Mouse (Mus musculus) macrophage (primary cell): ENCODE results near the gene Pold3. TPM values are rescaled to one million over a fixed set of nuclear protein-coding genes. Genes with fewer than 3 reads are reported as not detected.

Experiments used
- H3K27ac ChIP-seq: fragments of 350-480 bp; formaldehyde crosslinking; 2 replicates; pipeline ENCODE4 v1.9.0; 2021
- H3K36me3 ChIP-seq: fragments of 350-480 bp; formaldehyde crosslinking; 2 replicates; pipeline ENCODE4 v1.9.0; 2021; ENCODE audit errors: inconsistent target
- H3K4me3 ChIP-seq: fragments of 350-480 bp; formaldehyde crosslinking; 2 replicates; pipeline ENCODE4 v1.9.0; 2021; ENCODE audit errors: inconsistent target
- H3K79me2 ChIP-seq: fragments of 350-480 bp; formaldehyde crosslinking; 2 replicates; pipeline ENCODE4 v1.9.0; 2021; ENCODE audit errors: inconsistent target
- WGBS: methylation state at CpG from one replicate; pipeline ENCODE4 v1.1.7; 2026; ENCODE audit warnings: inconsistent platforms; ENCODE audit not compliant: missing documents; 5-methylcytosine and 5-hydroxymethylcytosine counted together
- polyA plus RNA-seq: library from polyadenylated mRNA; stranded (reverse); fragments of 250-400 nt; gene quantifications from 3 replicates; pipeline ENCODE4 v1.2.4, GENCODE M21; 2018; ENCODE audit warnings: inconsistent platforms

Gene Pold3
- polyA plus RNA-seq, 1 experiment from 2014 or later = 53.5 TPM

- Histone ChIP-seq H3K79me2 (no peaks in the 10 kb centered on the region), H3K36me3 (no peaks in the 10 kb centered on the region), H3K4me3 (no peak overlapping the region), H3K27ac (no peak overlapping the region)
- WGBS = 34% methylated on average over 7 of the region's 7 CpGs
Observed at GRCm38 (mm10) chr7:100128262-100129041, 7.1 kb upstream of the Pold3 start.

DNA sequence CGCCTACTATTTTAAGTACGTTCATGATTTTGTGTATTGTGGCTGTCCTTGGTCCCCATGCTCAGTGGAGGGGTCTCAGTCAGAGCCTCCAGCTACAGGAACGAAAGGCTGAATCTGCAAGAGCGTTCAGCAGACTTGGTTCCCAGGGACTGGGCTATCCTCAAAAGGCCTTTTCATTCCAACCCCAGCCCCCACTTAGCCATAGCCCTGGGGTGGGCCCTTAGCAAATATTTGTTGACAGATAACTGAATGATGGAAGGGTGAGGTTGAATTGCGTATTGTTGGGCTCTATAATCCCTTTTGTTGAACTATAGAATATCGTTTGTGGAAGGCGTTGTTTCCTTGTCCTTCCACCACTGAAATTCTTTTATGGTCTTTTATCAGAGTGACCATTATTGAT is 5.1 kb upstream of the Pold3 start:
- 99% methylated on average over 7 of the region's 7 CpGs for WGBS

GRCm38 (mm10) chr7:100125166-100125565 is 3.8 kb upstream of the Pold3 start:
- H3K79me2 ChIP-seq = peaks cover 7% of the 10 kb centered on the region
- no peaks in the 10 kb centered on the region for H3K36me3 ChIP-seq
- H3K27ac ChIP-seq = no peak overlapping the region
- WGBS = 67% methylated on average over 4 of the region's 4 CpGs
- no peak overlapping the region for H3K4me3 ChIP-seq

More for the DNA sequence above, 5.1 kb upstream of the Pold3 start:
- Histone ChIP-seq H3K27ac (no peak overlapping the region), H3K79me2 (no peaks in the 10 kb centered on the region), H3K4me3 (no peak overlapping the region), H3K36me3 (no peaks in the 10 kb centered on the region)

GRCm38 (mm10) chr7:100124211-100124610 is 2.8 kb upstream of the Pold3 start:
- Histone ChIP-seq H3K79me2 (peaks cover 17% of the 10 kb centered on the region), H3K4me3 (no peak overlapping the region), H3K27ac (no peak overlapping the region), H3K36me3 (no peaks in the 10 kb centered on the region)
- WGBS = 86% methylated on average over 2 of the region's 2 CpGs

DNA sequence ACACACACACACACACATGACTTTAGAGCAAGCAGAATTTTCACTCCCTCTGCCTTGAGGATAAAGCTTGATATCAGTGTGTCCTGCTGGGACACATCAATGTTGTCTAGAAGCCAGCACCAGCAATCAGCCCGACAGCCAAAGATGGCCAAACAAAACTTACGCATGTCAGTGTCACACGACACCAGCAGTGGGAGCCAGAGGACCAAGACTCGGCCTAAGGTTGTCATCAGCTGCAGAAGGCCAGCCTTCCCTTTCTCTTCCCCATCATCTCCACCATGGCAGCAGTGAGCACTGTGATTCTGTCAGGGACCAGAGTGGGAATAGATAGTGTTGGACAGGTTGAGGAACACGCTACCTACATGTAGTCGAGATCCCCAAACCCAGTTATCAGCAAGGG is 2.1 kb upstream of the Pold3 start:
- 38% methylated on average over 6 of the region's 6 CpGs for WGBS
- Histone ChIP-seq H3K79me2 (peaks cover 24% of the 10 kb centered on the region), H3K4me3 (no peak overlapping the region), H3K36me3 (peaks cover 7% of the 10 kb centered on the region; the same call in 1 of the 2 replicates), H3K27ac (no peak overlapping the region)

GRCm38 (mm10) chr7:100120791-100121261 is 539 bp downstream of the Pold3 start:
- Histone ChIP-seq H3K27ac (peak overlapping the region; percentile 55), H3K36me3 (peaks cover 28% of the 10 kb centered on the region), H3K79me2 (peaks cover 50% of the 10 kb centered on the region), H3K4me3 (peak overlapping the region; percentile 69)
- 2% methylated on average over 25 of the region's 25 CpGs for WGBS

GRCm38 (mm10) chr7:100114279-100114678 is 7.1 kb downstream of the Pold3 start:
- no peak overlapping the region for H3K4me3 ChIP-seq
- peaks cover 63% of the 10 kb centered on the region for H3K36me3 ChIP-seq
- 94% methylated on average over 6 of the region's 6 CpGs for WGBS
- H3K27ac ChIP-seq = no peak overlapping the region
- peaks cover 63% of the 10 kb centered on the region for H3K79me2 ChIP-seq

GRCm38 (mm10) chr7:100113821-100114220 is 7.5 kb downstream of the Pold3 start:
- H3K36me3 ChIP-seq = peaks cover 63% of the 10 kb centered on the region
- no peak overlapping the region for H3K27ac ChIP-seq
- peaks cover 58% of the 10 kb centered on the region for H3K79me2 ChIP-seq
- 91% methylated on average over 7 of the region's 7 CpGs for WGBS
- H3K4me3 ChIP-seq = no peak overlapping the region

- peak overlapping the region; percentile 34 for H3K27ac ChIP-seq
- WGBS = 88% methylated on average over 8 of the region's 10 CpGs
- H3K4me3 ChIP-seq = no peak overlapping the region
- peaks cover 35% of the 10 kb centered on the region for H3K79me2 ChIP-seq
- H3K36me3 ChIP-seq = peaks cover 60% of the 10 kb centered on the region
Observed at GRCm38 (mm10) chr7:100111506-100111905, 9.9 kb downstream of the Pold3 start.

GRCm38 (mm10) chr7:100108341-100108740 is 13.0 kb downstream of the Pold3 start:
- Histone ChIP-seq H3K79me2 (peaks cover 7% of the 10 kb centered on the region; the same call in 1 of the 2 replicates), H3K36me3 (peaks cover 67% of the 10 kb centered on the region), H3K27ac (no peak overlapping the region), H3K4me3 (no peak overlapping the region)
- 97% methylated on average over 3 of the region's 3 CpGs for whole genome bisulfite sequencing

DNA sequence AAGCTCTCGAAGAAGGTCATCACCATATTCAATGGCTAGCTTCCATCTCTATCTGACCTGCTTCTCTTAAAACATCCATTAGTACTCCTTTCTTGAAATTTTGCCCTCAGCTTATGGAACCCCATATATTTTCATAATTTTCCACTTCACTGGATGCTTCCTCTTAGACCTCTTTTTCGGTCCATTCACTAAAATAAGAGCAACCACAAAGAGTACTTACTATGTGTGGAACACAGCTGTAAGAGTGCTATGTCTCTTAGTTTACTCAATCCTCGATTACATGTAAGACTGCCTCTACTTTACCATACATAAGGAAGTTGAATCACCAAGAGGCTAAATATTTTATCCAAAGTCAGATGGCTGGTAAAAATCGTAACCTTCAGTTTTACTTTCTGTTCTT is 16.7 kb downstream of the Pold3 start:
- 87% methylated on average over 4 of the region's 4 CpGs for WGBS
- H3K36me3 ChIP-seq = peaks cover 54% of the 10 kb centered on the region
- H3K4me3 ChIP-seq = no peak overlapping the region
- H3K27ac ChIP-seq = no peak overlapping the region
- H3K79me2 ChIP-seq = no peaks in the 10 kb centered on the region

DNA sequence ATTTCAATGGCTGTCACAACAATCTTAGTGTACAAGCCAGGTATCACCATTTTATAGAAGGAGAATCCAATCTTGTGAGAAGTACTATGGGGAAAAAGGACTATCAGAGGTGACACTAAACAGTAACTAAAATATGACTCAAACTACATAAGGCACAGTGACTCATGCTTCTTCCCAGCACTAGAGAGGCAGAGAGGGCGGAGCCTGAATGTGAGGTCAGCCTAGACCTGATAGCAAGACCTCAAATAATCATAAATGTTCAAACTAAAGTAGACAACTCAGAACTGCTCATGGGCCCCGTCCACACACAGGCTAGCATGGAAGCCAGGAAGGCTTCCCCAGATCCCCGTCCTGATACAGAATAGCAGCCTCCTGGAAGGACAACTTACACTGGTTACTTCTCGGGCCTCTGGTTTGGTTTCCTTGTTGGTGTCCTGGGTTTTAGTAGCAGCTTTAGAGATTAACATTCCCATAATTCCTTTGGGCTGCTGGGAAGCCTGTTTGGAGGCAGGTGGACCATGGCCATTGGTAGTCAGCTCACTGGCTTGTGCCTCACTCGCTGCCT is 21.3 kb downstream of the Pold3 start:
- WGBS = 94% methylated on average over 5 of the region's 5 CpGs
- Histone ChIP-seq H3K4me3 (no peak overlapping the region), H3K79me2 (peaks cover 15% of the 10 kb centered on the region), H3K36me3 (peaks cover 53% of the 10 kb centered on the region), H3K27ac (peak overlapping the region; percentile 18)

- H3K4me3 ChIP-seq = no peak overlapping the region
- peaks cover 80% of the 10 kb centered on the region for H3K36me3 ChIP-seq
- WGBS = 94% methylated on average over 5 of the region's 5 CpGs
- no peak overlapping the region for H3K27ac ChIP-seq
- H3K79me2 ChIP-seq = no peaks in the 10 kb centered on the region
Observed at GRCm38 (mm10) chr7:100086891-100087290, 34.5 kb downstream of the Pold3 start.

DNA sequence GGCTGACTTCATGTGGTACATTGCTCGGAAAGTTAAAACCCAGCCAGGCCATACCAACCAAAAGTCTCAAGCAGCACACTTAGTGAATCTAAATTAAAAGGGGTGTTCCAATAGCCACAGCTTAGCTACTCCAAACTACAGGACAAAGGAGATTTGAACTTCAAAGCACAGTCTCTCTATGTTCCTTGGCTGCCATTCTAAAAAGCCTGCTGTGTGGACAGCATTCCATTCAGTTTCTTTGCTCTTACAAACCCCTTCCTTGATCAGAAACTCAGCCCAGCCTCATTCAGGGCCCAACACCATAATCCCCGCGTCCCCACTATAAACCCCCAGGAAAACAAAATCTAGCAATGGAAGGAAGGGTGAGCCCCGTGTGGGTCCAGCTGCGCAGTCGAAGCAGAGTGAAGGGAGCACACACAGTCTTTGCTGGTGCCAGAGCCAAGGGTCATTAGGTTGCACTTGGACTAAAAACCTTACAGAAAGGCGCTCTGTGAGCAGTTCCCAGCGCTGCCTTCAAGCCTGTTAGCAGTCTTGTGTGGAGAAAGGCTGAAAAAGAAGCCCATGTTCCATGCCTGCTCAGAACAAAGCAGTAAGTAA is 35.1 kb downstream of the Pold3 start:
- H3K4me3 ChIP-seq = no peak overlapping the region
- no peak overlapping the region for H3K27ac ChIP-seq
- H3K79me2 ChIP-seq = no peaks in the 10 kb centered on the region
- H3K36me3 ChIP-seq = peaks cover 77% of the 10 kb centered on the region
- 98% methylated on average over 8 of the region's 8 CpGs for WGBS

DNA sequence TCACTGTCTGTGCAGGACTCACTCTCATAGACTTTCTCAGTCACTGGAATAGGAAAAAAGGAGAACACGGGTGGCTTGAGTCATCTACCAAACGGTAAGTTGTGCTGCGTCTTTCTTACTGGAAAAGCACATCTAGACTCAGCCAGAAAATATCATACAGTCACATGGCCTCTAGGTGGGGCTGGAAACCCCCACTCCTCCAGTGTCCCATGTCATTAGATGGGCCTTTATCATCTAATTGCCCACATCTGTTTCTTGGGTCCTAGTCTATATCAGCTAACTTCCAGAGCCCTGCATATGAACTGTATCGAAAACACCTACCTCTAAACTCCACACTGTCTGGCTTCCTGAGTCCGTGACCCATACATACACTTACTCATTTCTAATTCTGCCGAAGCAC is 37.6 kb downstream of the Pold3 start:
- Histone ChIP-seq H3K27ac (no peak overlapping the region), H3K4me3 (no peak overlapping the region), H3K79me2 (no peaks in the 10 kb centered on the region), H3K36me3 (peaks cover 58% of the 10 kb centered on the region)
- 85% methylated on average over 6 of the region's 6 CpGs for WGBS
